ENCODE assay signal across 13 mouse cellular contexts in genomic region chr2:151562930-151563921, GRCm38 (mm10). TPM values are rescaled to one million over a fixed set of nuclear protein-coding genes. Genes with fewer than 3 reads are reported as not detected.
DNase-seq lines count a peak whose midpoint lies in the region; ATAC-seq and TF ChIP-seq lines count a peak whose summit lies in the region.
"Had no signal": no experiment of that assay in that cellular context is flagged by ENCODE, and none has a peak within 500 bp of the region (broad histone marks: within the 10 kb centered on the region; RNA-seq: fewer than 3 reads in every experiment).

No protein-coding gene starts in this region.

- H3K27ac ChIP-seq in stomach, embryonic 16.5 days (ENCODE audit: low read length) = peak overlapping the region; percentile 48; the same call in 1 of the 2 replicates
- H3K27ac ChIP-seq in left cerebral cortex, adult 2 months = no peak overlapping the region
- H3K27ac ChIP-seq: embryonic facial prominence, embryonic 13.5 days; hindbrain, embryonic 15.5 days; limb, embryonic 13.5 days had no signal

- H3K4me2 ChIP-seq in stomach, embryonic 16.5 days (ENCODE audit: low read depth, low read length) = no peak overlapping the region
- H3K4me2 ChIP-seq: embryonic facial prominence, embryonic 13.5 days; hindbrain, embryonic 15.5 days; limb, embryonic 13.5 days had no signal

- no peak for TF ChIP-seq CTCF in left cerebral cortex, adult 2 months (IDR thresholded peaks at IDR 0.05)

- H3K9ac ChIP-seq in stomach, embryonic 16.5 days (ENCODE audit: low read length) = no peak overlapping the region
- H3K9ac ChIP-seq: embryonic facial prominence, embryonic 13.5 days; hindbrain, embryonic 15.5 days; limb, embryonic 13.5 days had no signal

- peaks cover 21% of the 10 kb centered on the region for H3K36me3 ChIP-seq in stomach, embryonic 16.5 days (ENCODE audit: control insufficient read depth, insufficient read depth, low read length)

- H3K4me3 ChIP-seq in stomach, embryonic 16.5 days (replicated peaks; ENCODE audit: low read length) = no peak overlapping the region
- no peak overlapping the region for H3K4me3 ChIP-seq in left cerebral cortex, adult 2 months
- H3K4me3 ChIP-seq: embryonic facial prominence, embryonic 13.5 days; hindbrain, embryonic 15.5 days; limb, embryonic 13.5 days had no signal

- H3K27me3 ChIP-seq in stomach, embryonic 16.5 days (ENCODE audit: control insufficient read depth, insufficient read depth, low read length) = no peaks in the 10 kb centered on the region
- H3K27me3 ChIP-seq: embryonic facial prominence, embryonic 13.5 days; hindbrain, embryonic 15.5 days; limb, embryonic 13.5 days had no signal

- DNase-seq in urinary bladder, adult 18-20 months (ENCODE audit: low spot score in 2 of 2) = peak; percentile 34 to 69
- no peak for DNase-seq in urinary bladder, postnatal 4 days (ENCODE audit: low spot score in 2 of 2)
- peak; percentile 29 for DNase-seq in liver
- no peak for DNase-seq in left cerebral cortex, adult 2 months (ENCODE audit: extremely low spot score in 1 of 2, low spot score in 2 of 2)
- DNase-seq in thymus, postnatal 25 days = no peak
- no peak for DNase-seq in testis, postnatal 10 days (ENCODE audit: low spot score)
- DNase-seq: midbrain, embryonic 14.5 days; thymus, postnatal 4 days had no signal

- peak; percentile 88 for ATAC-seq in inflammation-experienced regulatory T-cells, adult 6 months
- peak; percentile 86 for ATAC-seq in stomach, embryonic 16.5 days (ENCODE audit: insufficient read depth, low FRiP score)

- H3K9me3 ChIP-seq in stomach, embryonic 16.5 days (replicated peaks; ENCODE audit: control insufficient read depth, low read length) = no peaks in the 10 kb centered on the region
- H3K9me3 ChIP-seq: embryonic facial prominence, embryonic 13.5 days; hindbrain, embryonic 15.5 days; limb, embryonic 13.5 days had no signal

- intact Hi-C loops in left cerebral cortex, adult 2 months (cut with DNase I) = no loop called here

- WGBS in stomach, embryonic 16.5 days = 70% methylated on average over 7 of the region's 7 CpGs

- H3K4me1 ChIP-seq in stomach, embryonic 16.5 days (ENCODE audit: control insufficient read depth, insufficient read depth, low read length) = 0 out of 2 replicates have a peak, but pooled peaks cover 5% of the 10 kb centered on the region
- H3K4me1 ChIP-seq: embryonic facial prominence, embryonic 13.5 days; hindbrain, embryonic 15.5 days; limb, embryonic 13.5 days had no signal

RNA-seq across cellular contexts. Expression of gene Sdcbp2, which starts 9.2 kb away (rescaled TPM):
- polyA plus RNA-seq in inflammation-experienced regulatory T-cells, adult 6 months (2017; shearing (Covaris generic)) = 100 to 1,000 TPM in 1 of 3 experiments, 10 to 100 TPM in 2; 81.9 to 119 (median 91.2) TPM
- 25.9 and 36.2 TPM in 2 replicates for polyA plus RNA-seq in stomach, embryonic 16.5 days (2015; fragmentation: Nextera tagmentation; extraction: Ambion mirVana)
- 1 to 10 TPM; 1.6 to 3.0 TPM for total RNA-seq in left cerebral cortex, adult 2 months (2021)

RNA-seq across cellular contexts. Expression of gene Fkbp1a, which starts 20.9 kb away (rescaled TPM):
- polyA plus RNA-seq in inflammation-experienced regulatory T-cells, adult 6 months (2017; shearing (Covaris generic)) = 100 to 1,000 TPM; 214 to 399 (median 264) TPM
- 553 and 572 TPM in 2 replicates for polyA plus RNA-seq in stomach, embryonic 16.5 days (2015; fragmentation: Nextera tagmentation; extraction: Ambion mirVana)
- total RNA-seq in left cerebral cortex, adult 2 months (2021) = 100 to 1,000 TPM; 702 to 722 TPM

Comparison
In these comparisons a context has a peak if more than half of its experiments do, and no peak if none do; other contexts are left out.
1. DNase-seq: peak in urinary bladder, adult 18-20 months (2 of 2) and liver (single experiment); none in urinary bladder, postnatal 4 days (0 of 2), left cerebral cortex, adult 2 months (0 of 2), thymus, postnatal 25 days (single experiment) and testis, postnatal 10 days (single experiment).